Comparison of ENCODE assay signal across 8 mouse cellular contexts in the genomic region with DNA sequence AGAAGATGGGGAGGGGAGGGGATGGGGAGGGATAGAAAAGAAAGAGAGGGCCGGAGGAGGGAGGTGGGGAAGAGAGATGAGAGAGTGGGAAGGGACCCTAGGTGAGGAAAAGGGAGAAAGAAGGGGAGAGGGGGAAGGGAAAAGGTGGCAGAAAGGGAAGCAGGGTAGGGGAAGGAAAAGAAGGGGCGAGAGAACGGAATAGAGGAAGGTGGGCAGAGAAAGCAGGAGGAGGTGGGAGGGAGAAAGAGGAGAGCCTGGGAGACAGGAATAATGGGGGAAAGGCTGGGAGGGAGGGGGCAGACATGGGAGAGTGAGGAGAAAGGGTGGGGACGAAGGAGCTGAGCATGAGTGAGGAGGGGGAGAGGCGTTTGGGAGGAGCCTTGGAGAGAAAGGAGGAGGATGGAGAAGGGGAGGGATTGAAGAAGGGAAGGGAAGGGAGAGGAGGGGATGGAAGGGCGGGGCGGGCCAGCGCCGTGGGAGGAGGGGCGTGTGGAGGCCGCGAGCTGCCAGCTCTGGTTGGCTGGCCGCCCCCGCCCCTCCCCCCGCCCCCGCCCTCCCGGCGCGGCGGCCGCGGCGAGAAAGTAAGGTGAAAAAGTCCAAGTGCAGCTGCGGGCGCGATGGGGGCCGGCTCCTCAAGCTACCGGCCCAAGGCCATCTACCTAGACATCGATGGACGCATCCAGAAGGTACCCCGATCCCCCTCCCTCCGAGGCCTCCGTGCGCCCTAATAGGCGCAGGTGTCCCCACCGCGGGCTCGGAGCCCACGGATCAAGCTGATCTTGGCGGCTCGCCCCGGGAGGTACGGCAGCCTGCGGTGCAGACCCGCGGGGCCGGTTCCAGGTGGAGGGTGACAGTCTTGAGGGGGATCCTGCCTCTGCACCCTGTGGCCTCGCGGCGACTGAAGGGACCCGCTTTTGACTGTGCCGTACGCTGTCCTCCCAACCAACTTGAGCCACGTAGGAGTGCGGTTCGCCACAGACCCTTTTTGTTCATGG. TPM values are rescaled to one million over a fixed set of nuclear protein-coding genes. Genes with fewer than 3 reads are reported as not detected.
DNase-seq lines count a peak whose midpoint lies in the region; ATAC-seq lines count a peak whose summit lies in the region.

Gene Pde9a, plus strand, starts transcription at position 540 of the 995 bp plus-strand sequence.

- peak within 1 kb of the TSS; percentile 82 for H3K27ac ChIP-seq in intestine, embryonic 15.5 days

- no peaks in the 10 kb centered on the region for H3K9me3 ChIP-seq in intestine, embryonic 15.5 days

- H3K4me2 ChIP-seq in intestine, embryonic 15.5 days (replicated peaks): peak within 1 kb of the TSS; percentile 88

- no peaks in the 10 kb centered on the region for H3K27me3 ChIP-seq in intestine, embryonic 15.5 days (replicated peaks)

- peaks cover 63% of the 10 kb centered on the region for H3K4me1 ChIP-seq in intestine, embryonic 15.5 days (replicated peaks)

- H3K4me3 ChIP-seq in intestine, embryonic 15.5 days (replicated peaks): peak within 1 kb of the TSS; percentile 78

- no peaks in the 10 kb centered on the region for H3K36me3 ChIP-seq in intestine, embryonic 15.5 days

- peak within 1 kb of the TSS; percentile 73 for H3K9ac ChIP-seq in intestine, embryonic 15.5 days

- peak; percentile 87 for ATAC-seq in intestine, embryonic 15.5 days
- ATAC-seq in monocyte, adult 5-6 weeks (replicated peaks; ENCODE audit: insufficient number of reproducible peaks, low FRiP score, low TSS enrichment, poor library complexity, severe bottlenecking): no peak

- DNase-seq in adrenal gland, postnatal 25 days: peak; percentile 74
- peak; percentile 90 for DNase-seq in embryo, embryonic 11 days
- no peak for DNase-seq in gonadal fat pad, adult 2 months (ENCODE audit: low read depth)
- peak; percentile 69 to 75 for DNase-seq in left cerebral cortex, postnatal 14 days (ENCODE audit: low spot score in 2 of 2)
- peak; percentile 86 for DNase-seq in mesoderm, embryonic 11.5 days (ENCODE audit: low read depth, low spot score)
- peak; percentile 82 for DNase-seq in right cerebral cortex, postnatal 4 days

- WGBS in intestine, embryonic 15.5 days: 2% methylated on average over 46 of the region's 56 CpGs

- intact Hi-C loops in left cerebral cortex, postnatal 14 days (cut with DNase I): loop anchor here (5.0 kb wide), 2 partner anchors 41 to 66 kb away; no protein-coding TSS in a partner anchor

RNA-seq across cellular contexts. Expression of gene Pde9a, which starts in this region (rescaled TPM):
- 1.4 and 2.5 TPM in 2 replicates for total RNA-seq in adrenal gland, postnatal 25 days (2021)
- polyA plus RNA-seq in gonadal fat pad, adult 2 months (2012; rRNA removed): 6.1 and 10.9 TPM in 2 replicates
- polyA plus RNA-seq in intestine, embryonic 15.5 days (2015; fragmentation: Nextera tagmentation; extraction: Ambion mirVana): 52.0 and 55.3 TPM in 2 replicates
- total RNA-seq in left cerebral cortex, postnatal 14 days (2021): 10 to 100 TPM; 24.4 to 27.2 TPM
- total RNA-seq in monocyte, adult 5-6 weeks (2017): not detected in 3 replicates
